Mouse (Mus musculus): ENCODE measurements at regions not wholly inside any gene's neighbourhood (a gene's known extent, or its start where the extent isn't known, plus 50 kb on each side); places are given as distances from the start of the nearest gene placed in this dataset.

DNA sequence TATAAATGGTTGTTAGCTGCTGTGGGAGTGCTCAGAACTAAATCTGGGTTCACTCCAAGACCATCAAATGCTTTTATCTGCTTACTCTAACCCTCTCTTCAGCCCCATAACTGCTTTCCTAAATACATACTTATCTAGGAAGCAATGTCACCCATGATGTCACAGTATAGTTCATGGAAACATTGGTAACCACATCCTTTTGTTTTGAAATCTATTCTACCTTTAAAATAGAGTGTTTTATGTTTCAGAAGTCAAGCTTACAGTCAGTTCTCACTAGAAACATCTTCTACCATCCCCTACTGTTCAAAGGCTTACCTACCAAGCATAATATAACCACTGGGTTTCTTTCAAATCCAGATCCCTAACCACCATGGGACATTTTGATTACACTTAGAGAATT is 436.4 kb upstream of the Intu start:
- no peak for DNase-seq

DNA sequence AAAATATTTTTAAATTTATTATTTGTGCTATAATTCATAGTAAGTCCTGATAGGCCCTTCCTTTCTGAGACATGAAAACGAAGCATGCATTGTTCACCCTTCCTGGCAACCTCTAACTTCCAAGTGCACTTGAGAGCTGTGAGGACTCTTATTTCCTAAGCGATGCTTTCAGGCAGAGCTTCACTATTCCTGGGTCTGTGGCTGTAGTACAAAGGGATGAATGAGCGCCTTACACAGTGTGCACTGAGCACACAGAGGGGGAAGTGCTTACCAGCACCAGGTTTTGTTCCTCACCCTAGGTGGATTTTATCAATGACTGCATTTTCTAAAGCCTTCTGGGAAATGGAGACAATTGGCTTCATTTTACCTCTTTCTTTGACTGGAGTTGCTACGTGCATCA is 428.4 kb upstream of the Intu start:
- DNase-seq: no peak

DNA sequence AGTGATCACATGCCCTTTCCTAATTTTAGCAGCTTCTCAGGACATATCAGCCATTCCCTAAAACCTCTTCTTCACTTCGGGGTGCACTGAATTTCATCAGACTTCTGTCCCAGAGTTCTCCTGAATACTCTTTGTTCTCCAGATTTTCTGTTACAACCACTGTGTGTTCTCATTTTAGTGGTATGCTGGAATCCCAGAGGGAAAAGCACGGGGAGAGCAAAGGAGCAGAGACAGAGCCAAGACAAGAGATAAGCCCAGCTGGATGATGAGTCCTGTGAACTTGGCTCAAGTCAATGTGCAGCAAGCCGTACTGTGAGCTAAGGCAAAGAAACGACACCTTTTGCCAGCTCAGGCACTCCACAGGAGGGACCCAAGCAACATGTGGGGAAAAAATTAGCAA is 416.3 kb upstream of the Intu start:
- DNase-seq: no peak

DNA sequence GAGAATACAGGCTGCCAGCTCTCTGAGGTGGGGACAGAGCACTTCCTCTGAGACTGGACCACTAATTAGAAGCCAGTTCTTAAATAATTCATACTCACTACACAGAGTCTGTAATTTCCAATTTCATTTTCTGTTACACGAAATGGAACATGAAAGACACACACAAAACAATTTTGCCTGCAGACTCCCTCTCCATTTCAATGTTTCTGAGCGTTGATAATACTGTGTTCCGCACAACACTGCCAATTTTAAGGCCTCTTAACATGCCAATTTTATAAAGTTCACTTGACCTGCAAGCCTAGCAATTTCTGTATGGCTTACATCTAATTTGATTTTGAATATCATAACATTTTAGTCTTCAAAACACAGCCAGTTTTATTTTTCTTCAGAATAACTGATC is 412.5 kb upstream of the Intu start:
- no peak for DNase-seq

DNA sequence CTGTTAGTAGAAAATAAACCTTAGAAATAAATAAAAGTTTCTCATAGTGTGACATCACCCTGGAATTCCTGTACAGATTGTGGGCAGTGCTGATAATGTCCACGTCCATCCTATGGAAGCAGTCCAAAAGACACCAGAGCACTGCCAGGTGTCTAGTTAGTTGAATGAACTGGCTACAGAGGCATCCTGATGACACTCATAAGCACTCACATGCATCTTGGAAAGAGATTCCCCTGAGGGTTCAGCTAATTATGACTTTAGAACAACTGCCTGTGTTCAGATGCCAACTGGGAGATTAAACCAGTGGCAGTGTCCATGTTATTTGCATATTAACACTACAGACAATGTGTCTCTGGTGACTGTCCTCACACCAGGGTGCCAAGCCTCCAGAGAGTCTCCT is 411.6 kb upstream of the Intu start:
- DNase-seq: no peak

DNA sequence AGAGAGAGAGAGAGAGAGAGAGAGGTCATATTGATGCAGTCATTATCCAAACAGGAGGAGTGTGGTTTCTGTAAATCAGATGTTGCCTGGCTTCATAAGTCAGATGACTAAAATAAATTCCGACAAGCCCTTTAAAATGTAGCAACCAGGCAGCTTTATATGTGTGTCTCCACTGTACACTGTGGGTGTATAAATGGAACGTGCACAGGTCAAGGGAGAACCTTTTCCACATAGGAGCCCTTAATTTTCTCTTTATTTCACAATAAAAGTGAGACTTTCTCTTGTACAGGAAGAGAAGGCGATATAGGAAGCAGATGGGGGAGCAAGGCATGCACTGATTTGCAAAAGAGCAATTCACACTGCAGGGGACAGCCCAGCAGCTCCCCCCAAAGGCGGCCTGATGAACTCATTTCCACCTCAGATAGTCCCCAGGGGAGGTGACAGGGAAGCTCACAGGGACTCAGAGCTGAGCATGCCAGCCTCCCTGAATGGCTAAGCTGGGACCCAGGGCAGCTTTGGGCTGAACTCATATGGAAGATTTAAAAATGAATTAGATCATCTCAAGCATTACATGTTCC is 410.7 kb upstream of the Intu start:
- DNase-seq: peak in 1 of 2 experiments; percentile 2

GRCm38 (mm10) chr3:40123558-40124236 is 407.4 kb upstream of the Intu start:
- DNase-seq: no peak

DNA sequence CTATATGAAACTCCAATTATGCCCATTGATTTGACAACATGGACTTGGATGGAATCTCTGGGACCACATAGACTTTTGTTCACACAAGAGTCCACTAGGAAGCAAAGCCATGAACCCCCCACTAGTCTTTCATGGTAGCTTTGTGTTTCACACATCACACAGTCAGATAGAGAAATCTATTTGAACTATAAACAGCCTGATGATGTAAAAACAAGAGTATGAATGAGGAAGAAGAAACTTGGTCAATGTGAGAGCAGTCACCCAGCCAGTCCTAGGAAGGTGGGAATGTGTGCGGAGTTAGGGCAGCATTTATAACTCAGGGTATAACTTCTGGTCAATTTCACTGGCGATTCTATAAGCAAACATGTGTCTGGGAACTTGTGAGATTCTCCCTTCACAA is 404.2 kb upstream of the Intu start:
- no peak for DNase-seq

- DNase-seq: no peak
Observed at GRCm38 (mm10) chr3:40130858-40131584, 400.1 kb upstream of the Intu start.

DNA sequence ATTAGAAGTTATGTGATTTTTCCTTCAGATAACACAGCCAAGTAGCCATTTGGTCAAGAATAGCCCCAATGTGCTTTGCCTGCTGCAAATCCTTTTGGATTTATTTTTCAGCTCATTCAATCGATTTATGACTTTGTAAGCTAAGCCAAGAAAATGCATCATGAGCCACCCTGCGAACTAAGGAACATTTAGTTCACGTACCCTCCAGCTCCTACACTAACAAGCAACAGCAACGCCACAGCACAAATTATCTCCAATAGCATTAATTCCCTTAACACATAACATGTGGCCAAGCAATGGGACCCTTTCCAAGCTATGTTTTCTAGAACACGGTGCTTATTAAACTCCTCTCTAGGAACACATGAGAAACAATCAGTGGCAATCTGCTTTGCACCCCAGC is 392.4 kb upstream of the Intu start:
- no peak for DNase-seq

DNA sequence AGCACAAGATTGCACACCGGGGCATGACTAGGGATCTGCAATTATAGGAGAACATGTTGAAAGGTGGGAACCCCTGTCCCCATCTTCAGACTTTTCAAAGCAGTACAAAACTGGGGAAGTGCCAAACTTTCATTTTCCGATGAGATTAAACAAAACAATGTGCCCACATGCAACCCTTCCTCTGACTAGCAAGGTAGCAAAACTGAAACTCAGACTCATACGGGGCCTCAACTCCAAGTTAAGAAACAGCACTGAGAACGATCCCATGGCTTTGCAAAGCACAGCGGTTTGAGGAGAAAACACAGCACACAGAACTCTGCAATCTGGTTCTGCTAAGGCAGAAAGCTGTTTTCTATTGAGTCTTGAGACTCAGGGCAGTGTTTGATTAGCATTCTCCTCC is 388.9 kb upstream of the Intu start:
- DNase-seq: no peak

GRCm38 (mm10) chr3:40158631-40159030 is 372.5 kb upstream of the Intu start:
- DNase-seq: no peak

- DNase-seq: no peak
Observed at GRCm38 (mm10) chr3:40159591-40160145, 371.4 kb upstream of the Intu start.

DNA sequence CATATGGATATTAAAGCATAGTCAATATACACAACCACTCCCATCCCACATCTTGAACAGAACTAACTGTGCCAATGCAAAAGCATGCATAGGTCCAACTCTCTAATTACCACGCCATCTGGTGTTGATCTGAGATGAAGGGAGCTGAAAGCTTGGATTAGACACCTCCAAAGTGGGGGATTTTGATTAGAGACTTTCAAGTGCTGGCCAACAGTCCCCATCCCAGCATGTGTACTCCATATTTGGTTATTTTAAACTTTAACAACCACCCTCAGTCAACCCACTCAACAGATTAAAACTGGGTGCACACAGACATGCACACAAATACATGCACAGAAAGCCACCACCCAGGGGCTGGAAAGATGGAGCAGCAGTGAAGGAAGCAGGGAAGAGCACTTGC is 366.9 kb upstream of the Intu start:
- DNase-seq: no peak

DNA sequence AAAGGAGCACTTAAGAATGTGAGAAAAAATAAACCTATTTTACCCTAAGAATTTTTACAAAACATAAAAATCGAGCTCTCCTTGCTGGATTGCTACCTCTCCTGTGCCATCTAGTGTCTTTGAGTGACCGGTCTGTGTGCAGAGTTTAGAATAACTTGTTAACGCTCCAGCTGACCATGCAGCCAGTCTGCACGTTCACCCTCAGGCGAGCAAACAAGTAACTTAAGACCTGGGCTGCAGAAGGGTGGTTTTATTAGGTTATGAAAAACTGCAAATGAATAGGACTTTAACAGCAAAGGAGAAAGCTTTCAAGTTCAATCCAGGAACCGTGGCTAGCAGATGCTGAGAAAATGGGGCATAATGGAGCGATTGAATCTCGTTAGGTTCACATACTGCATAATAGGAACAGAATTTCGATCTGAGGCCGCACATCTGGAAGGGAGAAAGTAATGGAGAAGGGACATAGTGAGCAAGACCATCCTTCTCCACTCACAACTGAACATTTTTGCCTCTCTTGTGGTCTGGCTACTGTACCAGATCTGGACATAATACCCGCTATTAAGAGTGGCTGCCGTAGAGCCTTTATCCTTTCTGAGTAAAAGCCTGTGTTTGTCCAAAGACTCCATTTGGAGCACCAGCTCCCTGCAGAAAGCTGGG is 363.0 kb upstream of the Intu start:
- no peak for DNase-seq

DNA sequence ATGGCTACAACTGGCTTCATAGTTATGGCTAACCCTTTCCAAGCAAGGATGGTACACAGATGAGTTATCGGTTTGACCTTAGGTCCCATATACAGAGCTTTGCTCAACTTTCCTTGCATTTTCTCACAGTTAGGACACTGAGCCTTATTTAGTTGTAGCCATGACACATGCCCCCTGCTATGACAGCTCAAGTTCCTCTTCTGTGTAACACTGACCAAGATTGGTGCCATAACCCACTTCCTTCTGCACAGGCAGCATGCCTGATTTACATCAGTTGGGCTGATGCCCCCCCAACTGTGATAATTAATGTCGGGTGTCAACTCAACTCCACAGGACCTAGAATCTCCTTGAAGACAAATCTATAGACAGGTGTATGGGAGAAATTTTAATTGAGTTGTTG is 361.5 kb upstream of the Intu start:
- DNase-seq: no peak

- DNase-seq: no peak
Observed at GRCm38 (mm10) chr3:40179726-40180317, 351.3 kb upstream of the Intu start.

DNA sequence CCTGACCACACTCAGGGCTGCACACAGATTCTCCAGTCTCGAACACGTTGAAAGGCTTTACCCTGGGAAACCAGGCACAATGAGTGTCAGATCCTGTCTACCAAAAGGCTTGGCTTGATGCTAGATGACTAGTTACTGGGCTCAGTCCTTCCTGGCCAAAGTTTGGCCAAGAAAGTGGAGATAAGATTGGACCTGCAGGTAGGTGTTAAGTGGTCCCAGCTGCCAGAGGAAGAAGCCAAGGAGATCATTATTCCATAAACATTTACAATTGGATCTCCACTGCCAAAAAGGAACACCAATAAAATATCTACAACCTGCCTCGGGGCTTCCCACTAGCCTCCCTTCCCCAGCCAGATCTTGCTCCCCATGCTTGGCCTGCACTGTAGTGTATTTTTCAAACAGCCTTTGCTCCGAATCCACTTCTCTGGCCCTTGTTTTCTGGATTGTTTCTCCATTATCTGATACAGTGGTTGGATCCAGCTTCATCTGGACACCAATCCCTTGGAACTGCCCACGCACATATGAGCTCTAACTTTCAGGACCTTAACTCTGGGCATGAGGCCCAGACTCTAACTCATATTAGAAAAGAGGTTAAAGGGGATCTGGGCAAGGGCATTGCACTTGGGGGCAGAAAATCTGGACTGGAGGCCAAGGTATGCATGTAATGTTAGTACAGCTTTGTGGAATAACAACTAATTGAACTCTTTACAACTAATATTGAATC is 345.3 kb upstream of the Intu start:
- DNase-seq: no peak

DNA sequence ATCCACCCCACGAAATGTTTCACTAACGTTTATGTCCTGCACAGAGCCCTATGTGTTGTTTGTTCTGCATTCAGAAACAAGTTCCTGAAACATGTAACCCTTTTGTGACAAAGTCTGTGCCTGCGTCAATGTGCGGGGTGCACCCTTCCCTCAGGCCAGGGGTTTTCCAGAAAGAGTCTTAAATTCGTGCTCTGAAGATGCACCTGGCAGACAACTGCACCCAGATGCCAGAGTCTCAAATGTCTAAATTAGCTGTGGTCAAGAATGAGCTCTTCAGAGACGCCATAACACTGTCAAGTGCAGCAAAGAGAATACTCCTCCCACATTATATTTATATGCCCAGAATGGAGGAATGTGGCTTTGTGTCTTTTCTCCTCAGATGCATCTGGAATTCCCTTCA is 341.6 kb upstream of the Intu start:
- no peak for DNase-seq

GRCm38 (mm10) chr3:40190024-40190423 is 341.1 kb upstream of the Intu start:
- DNase-seq: no peak

DNA sequence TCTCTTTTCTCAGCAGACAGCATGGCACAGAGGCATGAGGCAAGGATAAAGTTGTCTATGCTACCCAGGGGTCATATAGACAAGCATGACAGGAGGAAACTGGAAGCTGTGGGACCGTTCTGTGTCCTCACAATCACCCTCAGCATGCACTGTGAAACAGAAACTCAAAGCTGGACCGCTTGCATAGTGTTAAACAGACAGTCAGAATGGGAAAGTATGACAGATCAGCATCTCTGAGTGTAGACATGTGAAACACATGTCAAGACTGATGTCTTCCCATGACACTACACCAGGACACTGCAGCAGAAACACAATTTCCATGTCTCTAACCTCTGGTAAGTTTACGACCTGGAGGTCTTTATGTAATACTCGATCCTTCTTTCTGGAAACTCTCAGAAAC is 330.9 kb upstream of the Intu start:
- no peak for DNase-seq

- DNase-seq: no peak
Observed at GRCm38 (mm10) chr3:40206326-40206725, 324.8 kb upstream of the Intu start.
